Mouse (Mus musculus): Measurements from ENCODE around the gene Gm21985. TPM values are rescaled to one million over a fixed set of nuclear protein-coding genes. Genes with fewer than 3 reads are reported as not detected.
"Not testable (repeated sequence)": the region's sequence is repeated elsewhere in the genome, so short reads cannot be mapped to it uniquely, and the experiment has no call there.

The Gm21985 gene
- total and polyA plus RNA-seq, 2 experiments: not detected

GRCm38 (mm10) chr2:112436292-112436691 is 170.2 kb downstream of the Gm21985 start:
- DNase-seq (ENCODE audit: extremely low read depth, low read depth, low spot score): no peak
- Histone ChIP-seq H3K27me3 (ENCODE audit: control insufficient read depth, insufficient read depth, low read length) (no peaks in the 10 kb centered on the region), H3K79me2 (ENCODE audit: control insufficient read depth, insufficient read depth, low read length) (no peaks in the 10 kb centered on the region), H3K4me3 (ENCODE audit: insufficient read depth, low read depth, low read length) (no peak overlapping the region), H3K9ac (ENCODE audit: low read depth, low read length) (no peak overlapping the region), H3K36me3 (ENCODE audit: control insufficient read depth, insufficient read depth, low read length) (no peaks in the 10 kb centered on the region), H3K27ac (replicated peaks; ENCODE audit: insufficient read depth, low read depth, low read length) (no peak overlapping the region), H3K4me1 (ENCODE audit: control insufficient read depth, insufficient read depth, low read length) (no peaks in the 10 kb centered on the region)
- 78% methylated on average over 4 of the region's 4 CpGs for WGBS
- TF ChIP-seq CTCF (IDR thresholded peaks at IDR 0.05; ENCODE audit: low read depth, low read length) (no peak), POLR2A (IDR thresholded peaks at IDR 0.05; ENCODE audit: extremely low read depth, insufficient read depth, low read length) (no peak)

DNA sequence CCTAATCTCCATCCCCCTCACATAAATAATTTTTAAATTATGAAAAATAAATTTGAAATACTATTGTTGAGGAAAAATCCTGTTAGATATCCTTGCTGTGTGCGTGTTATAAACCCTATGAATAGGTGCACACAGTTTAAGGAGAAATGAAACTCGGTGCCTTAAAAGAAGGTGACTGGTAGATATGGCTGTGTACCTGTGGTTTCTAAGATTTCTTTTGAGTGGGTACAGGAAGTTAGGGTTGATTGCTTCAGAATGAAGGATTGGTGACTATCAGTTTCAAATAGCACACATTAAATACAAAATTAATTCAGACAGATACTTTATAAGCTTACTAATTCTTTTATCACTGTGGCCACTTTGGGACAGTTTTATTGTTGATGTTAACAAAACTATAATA is 171.5 kb downstream of the Gm21985 start:
- Histone ChIP-seq H3K9ac (ENCODE audit: low read depth, low read length) (no peak overlapping the region), H3K4me3 (ENCODE audit: insufficient read depth, low read depth, low read length) (no peak overlapping the region), H3K27ac (replicated peaks; ENCODE audit: insufficient read depth, low read depth, low read length) (no peak overlapping the region), H3K27me3 (ENCODE audit: control insufficient read depth, insufficient read depth, low read length) (no peaks in the 10 kb centered on the region), H3K36me3 (ENCODE audit: control insufficient read depth, insufficient read depth, low read length) (no peaks in the 10 kb centered on the region), H3K4me1 (ENCODE audit: control insufficient read depth, insufficient read depth, low read length) (no peaks in the 10 kb centered on the region), H3K79me2 (ENCODE audit: control insufficient read depth, insufficient read depth, low read length) (no peaks in the 10 kb centered on the region)
- 87% methylated on average over 2 of the region's 2 CpGs for WGBS
- DNase-seq (ENCODE audit: extremely low read depth, low read depth, low spot score): no peak
- TF ChIP-seq POLR2A (IDR thresholded peaks at IDR 0.05; ENCODE audit: extremely low read depth, insufficient read depth, low read length) (no peak), CTCF (IDR thresholded peaks at IDR 0.05; ENCODE audit: low read depth, low read length) (no peak)

- 61% methylated on average over 2 of the region's 2 CpGs for WGBS
- no peak for DNase-seq (ENCODE audit: extremely low read depth, low read depth, low spot score)
- no peaks in the 10 kb centered on the region for H3K27me3 ChIP-seq (ENCODE audit: control insufficient read depth, insufficient read depth, low read length)
- no peak overlapping the region for H3K4me3 ChIP-seq (ENCODE audit: insufficient read depth, low read depth, low read length)
- H3K27ac ChIP-seq (replicated peaks; ENCODE audit: insufficient read depth, low read depth, low read length): no peak overlapping the region
- no peak for TF ChIP-seq CTCF (IDR thresholded peaks at IDR 0.05; ENCODE audit: low read depth, low read length)
- no peak for TF ChIP-seq POLR2A (IDR thresholded peaks at IDR 0.05; ENCODE audit: extremely low read depth, insufficient read depth, low read length)
- no peaks in the 10 kb centered on the region for H3K79me2 ChIP-seq (ENCODE audit: control insufficient read depth, insufficient read depth, low read length)
- no peaks in the 10 kb centered on the region for H3K36me3 ChIP-seq (ENCODE audit: control insufficient read depth, insufficient read depth, low read length)
- H3K4me1 ChIP-seq (ENCODE audit: control insufficient read depth, insufficient read depth, low read length): peaks cover 3% of the 10 kb centered on the region; the same call in 1 of the 2 replicates
- H3K9ac ChIP-seq (ENCODE audit: low read depth, low read length): no peak overlapping the region
Measured at GRCm38 (mm10) chr2:112443491-112443890, 177.4 kb downstream of the Gm21985 start.

- Histone ChIP-seq H3K79me2 (ENCODE audit: control insufficient read depth, insufficient read depth, low read length) (no peaks in the 10 kb centered on the region), H3K4me3 (ENCODE audit: insufficient read depth, low read depth, low read length) (no peak overlapping the region), H3K36me3 (ENCODE audit: control insufficient read depth, insufficient read depth, low read length) (no peaks in the 10 kb centered on the region), H3K27ac (replicated peaks; ENCODE audit: insufficient read depth, low read depth, low read length) (no peak overlapping the region), H3K9ac (ENCODE audit: low read depth, low read length) (no peak overlapping the region), H3K27me3 (ENCODE audit: control insufficient read depth, insufficient read depth, low read length) (no peaks in the 10 kb centered on the region), H3K4me1 (ENCODE audit: control insufficient read depth, insufficient read depth, low read length) (peaks cover 3% of the 10 kb centered on the region; the same call in 1 of the 2 replicates)
- no peak for TF ChIP-seq CTCF (IDR thresholded peaks at IDR 0.05; ENCODE audit: low read depth, low read length)
- TF ChIP-seq POLR2A (IDR thresholded peaks at IDR 0.05; ENCODE audit: extremely low read depth, insufficient read depth, low read length): no peak
- DNase-seq (ENCODE audit: extremely low read depth, low read depth, low spot score): no peak
Measured at GRCm38 (mm10) chr2:112445511-112445910, 179.4 kb downstream of the Gm21985 start.

- H3K27ac ChIP-seq (replicated peaks; ENCODE audit: insufficient read depth, low read depth, low read length); H3K9ac ChIP-seq (ENCODE audit: low read depth, low read length); H3K4me1 ChIP-seq (ENCODE audit: control insufficient read depth, insufficient read depth, low read length); H3K4me3 ChIP-seq (ENCODE audit: insufficient read depth, low read depth, low read length); H3K36me3 ChIP-seq (ENCODE audit: control insufficient read depth, insufficient read depth, low read length); DNase-seq (ENCODE audit: extremely low read depth, low read depth, low spot score); H3K27me3 ChIP-seq (ENCODE audit: control insufficient read depth, insufficient read depth, low read length); H3K79me2 ChIP-seq (ENCODE audit: control insufficient read depth, insufficient read depth, low read length): not testable (repeated sequence)
- 75% methylated on average over 4 of the region's 4 CpGs for WGBS
Measured at GRCm38 (mm10) chr2:112448046-112448445, 181.9 kb downstream of the Gm21985 start.

DNA sequence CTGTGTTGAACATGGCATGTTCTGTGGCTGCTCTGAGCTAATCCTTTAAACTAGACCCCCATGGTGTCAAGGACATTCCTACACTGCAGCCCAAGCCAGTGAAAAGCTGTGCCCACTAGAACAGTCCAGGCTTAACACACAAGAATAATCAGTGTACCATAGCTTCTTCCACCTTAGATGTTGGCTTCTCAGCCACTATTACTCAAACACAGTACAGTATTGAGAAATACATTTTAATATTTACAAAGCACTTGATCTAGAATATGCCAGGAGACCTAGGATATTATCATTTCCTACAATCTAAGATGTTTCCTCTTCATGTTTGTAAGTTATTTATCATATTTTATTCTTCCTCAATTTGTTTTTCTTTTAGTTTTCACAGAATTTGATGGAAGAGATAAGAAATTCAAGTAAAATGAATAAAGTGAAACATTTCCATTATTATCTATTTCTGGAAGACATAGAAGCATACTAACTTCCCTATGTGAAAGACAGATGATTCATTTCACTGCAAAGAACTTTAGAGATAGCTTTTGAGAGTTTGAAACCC is 182.5 kb downstream of the Gm21985 start:
- H3K27ac ChIP-seq (replicated peaks; ENCODE audit: insufficient read depth, low read depth, low read length): no peak overlapping the region; the same call in 1 of the 2 replicates

More for the DNA sequence above, 182.5 kb downstream of the Gm21985 start:
- DNase-seq (ENCODE audit: extremely low read depth, low read depth, low spot score): peak; percentile 51
- Histone ChIP-seq H3K4me3 (ENCODE audit: insufficient read depth, low read depth, low read length) (no peak overlapping the region), H3K27me3 (ENCODE audit: control insufficient read depth, insufficient read depth, low read length) (no peaks in the 10 kb centered on the region), H3K9ac (ENCODE audit: low read depth, low read length) (no peak overlapping the region), H3K4me1 (ENCODE audit: control insufficient read depth, insufficient read depth, low read length) (peaks cover 3% of the 10 kb centered on the region; the same call in 1 of the 2 replicates), H3K36me3 (ENCODE audit: control insufficient read depth, insufficient read depth, low read length) (no peaks in the 10 kb centered on the region), H3K79me2 (ENCODE audit: control insufficient read depth, insufficient read depth, low read length) (no peaks in the 10 kb centered on the region)
- TF ChIP-seq CTCF (IDR thresholded peaks at IDR 0.05; ENCODE audit: low read depth, low read length) (no peak), POLR2A (IDR thresholded peaks at IDR 0.05; ENCODE audit: extremely low read depth, insufficient read depth, low read length) (no peak)
